Mouse (Mus musculus): ENCODE measurements around the gene Fli1. TPM values are rescaled to one million over a fixed set of nuclear protein-coding genes. Genes with fewer than 3 reads are reported as not detected.

Gene Fli1
- polyA plus RNA-seq, 2 experiments = 10.1 to 22.2 TPM

DNA sequence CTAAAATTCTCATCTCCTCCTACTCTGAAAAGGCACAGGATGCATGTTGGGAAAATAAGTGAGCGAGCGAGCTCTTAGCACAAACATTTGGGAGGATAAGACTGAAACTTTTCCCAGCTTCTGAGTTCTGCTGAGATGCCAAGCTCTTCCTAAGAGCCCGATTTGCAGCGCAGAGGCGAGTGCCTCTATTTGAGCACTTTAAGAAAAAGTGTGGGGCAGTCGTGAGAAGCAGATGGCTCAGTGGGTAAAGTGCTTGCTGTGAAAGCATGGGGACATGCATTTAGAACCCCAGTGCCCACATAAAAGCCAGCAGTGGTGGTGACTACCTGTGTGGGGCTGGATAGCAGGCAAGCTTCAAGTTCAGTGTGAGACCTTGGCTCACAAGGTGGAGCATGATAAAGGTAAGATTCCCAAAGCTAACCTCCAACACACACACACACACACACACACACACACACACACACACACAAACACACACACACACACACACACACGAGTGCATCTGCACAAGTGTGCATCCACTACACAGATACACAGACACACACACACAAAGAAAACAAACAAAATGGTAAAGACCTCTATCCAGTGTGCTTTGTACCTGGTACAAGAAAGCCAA is 37.1 kb downstream of the Fli1 start:
- ATAC-seq (ENCODE audit: low FRiP score, low read depth) = no peak
- Histone ChIP-seq H3K9me3 (ENCODE audit: control insufficient read depth, low read length) (no peaks in the 10 kb centered on the region), H3K9ac (ENCODE audit: low read depth, low read length, severe bottlenecking) (no peak overlapping the region), H3K27ac (replicated peaks; ENCODE audit: low read depth, low read length) (no peak overlapping the region), H3K4me2 (replicated peaks; ENCODE audit: low read depth, low read length, severe bottlenecking) (no peak overlapping the region), H3K36me3 (ENCODE audit: control insufficient read depth, insufficient read depth, low read length) (no peaks in the 10 kb centered on the region; the same call in 1 of the 2 replicates), H3K4me1 (ENCODE audit: control insufficient read depth, insufficient read depth, low read length) (peaks cover 40% of the 10 kb centered on the region), H3K4me3 (replicated peaks; ENCODE audit: low read length) (no peak overlapping the region), H3K27me3 (ENCODE audit: control insufficient read depth, insufficient read depth, low read length) (no peaks in the 10 kb centered on the region)
- no peak for TF ChIP-seq POLR2A (IDR thresholded peaks at IDR 0.05; ENCODE audit: borderline replicate concordance, extremely low read depth, insufficient read depth, insufficient read length)
- DNase-seq (ENCODE audit: low spot score) = no peak
- 87% methylated on average over 7 of the region's 7 CpGs for WGBS

DNA sequence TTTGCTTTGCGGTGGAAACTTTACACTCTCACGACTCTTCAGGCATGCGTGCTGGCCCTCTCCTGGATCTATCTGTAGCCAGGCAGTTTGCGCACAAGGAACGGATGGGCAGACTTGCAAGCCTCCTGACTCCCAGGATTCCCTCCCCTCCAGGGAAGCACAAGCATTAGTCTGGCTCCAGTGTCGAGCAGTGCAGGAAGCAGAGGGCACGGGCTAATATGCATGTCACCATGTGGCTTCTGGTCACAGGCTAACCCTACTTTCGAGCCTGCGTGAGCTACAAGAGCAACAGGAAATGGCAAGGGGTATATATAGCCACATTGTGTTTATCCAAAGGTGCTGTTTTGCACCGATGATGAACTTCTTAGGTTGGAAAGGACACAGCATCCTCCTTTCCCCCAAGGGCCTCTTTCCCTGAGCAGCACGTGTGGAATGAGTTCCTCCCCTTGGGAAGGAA is 38.6 kb downstream of the Fli1 start:
- no peak for DNase-seq (ENCODE audit: low spot score)
- no peak for ATAC-seq (ENCODE audit: low FRiP score, low read depth)
- Histone ChIP-seq H3K4me3 (replicated peaks; ENCODE audit: low read length) (no peak overlapping the region), H3K36me3 (ENCODE audit: control insufficient read depth, insufficient read depth, low read length) (no peaks in the 10 kb centered on the region; the same call in 1 of the 2 replicates), H3K4me2 (replicated peaks; ENCODE audit: low read depth, low read length, severe bottlenecking) (no peak overlapping the region), H3K27me3 (ENCODE audit: control insufficient read depth, insufficient read depth, low read length) (no peaks in the 10 kb centered on the region), H3K9me3 (ENCODE audit: control insufficient read depth, low read length) (no peaks in the 10 kb centered on the region), H3K9ac (ENCODE audit: low read depth, low read length, severe bottlenecking) (no peak overlapping the region), H3K4me1 (ENCODE audit: control insufficient read depth, insufficient read depth, low read length) (peaks cover 35% of the 10 kb centered on the region), H3K27ac (replicated peaks; ENCODE audit: low read depth, low read length) (no peak overlapping the region)
- WGBS = 60% methylated on average over 11 of the region's 11 CpGs
- TF ChIP-seq POLR2A (IDR thresholded peaks at IDR 0.05; ENCODE audit: borderline replicate concordance, extremely low read depth, insufficient read depth, insufficient read length) = no peak

GRCm38 (mm10) chr9:32503423-32503822 is 39.2 kb downstream of the Fli1 start:
- no peak for TF ChIP-seq POLR2A (IDR thresholded peaks at IDR 0.05; ENCODE audit: borderline replicate concordance, extremely low read depth, insufficient read depth, insufficient read length)
- DNase-seq (ENCODE audit: low spot score) (no peak), ATAC-seq (ENCODE audit: low FRiP score, low read depth) (no peak)
- H3K9me3 ChIP-seq (ENCODE audit: control insufficient read depth, low read length) = no peaks in the 10 kb centered on the region
- H3K4me3 ChIP-seq (replicated peaks; ENCODE audit: low read length) = no peak overlapping the region
- no peak overlapping the region for H3K9ac ChIP-seq (ENCODE audit: low read depth, low read length, severe bottlenecking)
- no peaks in the 10 kb centered on the region; the same call in 1 of the 2 replicates for H3K36me3 ChIP-seq (ENCODE audit: control insufficient read depth, insufficient read depth, low read length)
- H3K4me1 ChIP-seq (ENCODE audit: control insufficient read depth, insufficient read depth, low read length) = peaks cover 29% of the 10 kb centered on the region
- H3K27ac ChIP-seq (replicated peaks; ENCODE audit: low read depth, low read length) = no peak overlapping the region
- H3K27me3 ChIP-seq (ENCODE audit: control insufficient read depth, insufficient read depth, low read length) = no peaks in the 10 kb centered on the region
- 48% methylated on average over 4 of the region's 4 CpGs for WGBS
- no peak overlapping the region for H3K4me2 ChIP-seq (replicated peaks; ENCODE audit: low read depth, low read length, severe bottlenecking)

- ATAC-seq (ENCODE audit: low FRiP score, low read depth) = no peak
- Histone ChIP-seq H3K4me2 (replicated peaks; ENCODE audit: low read depth, low read length, severe bottlenecking) (no peak overlapping the region), H3K9me3 (ENCODE audit: control insufficient read depth, low read length) (no peaks in the 10 kb centered on the region), H3K9ac (ENCODE audit: low read depth, low read length, severe bottlenecking) (no peak overlapping the region), H3K4me3 (replicated peaks; ENCODE audit: low read length) (no peak overlapping the region), H3K4me1 (ENCODE audit: control insufficient read depth, insufficient read depth, low read length) (peaks cover 19% of the 10 kb centered on the region), H3K36me3 (ENCODE audit: control insufficient read depth, insufficient read depth, low read length) (no peaks in the 10 kb centered on the region), H3K27ac (replicated peaks; ENCODE audit: low read depth, low read length) (no peak overlapping the region), H3K27me3 (ENCODE audit: control insufficient read depth, insufficient read depth, low read length) (no peaks in the 10 kb centered on the region)
- DNase-seq (ENCODE audit: low spot score) = no peak
- 77% methylated on average over 11 of the region's 11 CpGs for WGBS
- TF ChIP-seq POLR2A (IDR thresholded peaks at IDR 0.05; ENCODE audit: borderline replicate concordance, extremely low read depth, insufficient read depth, insufficient read length) = no peak
These were observed 40.2 kb downstream of the Fli1 start for GRCm38 (mm10) chr9:32502256-32503010.

GRCm38 (mm10) chr9:32500886-32501285 is 41.8 kb downstream of the Fli1 start:
- Histone ChIP-seq H3K27me3 (ENCODE audit: control insufficient read depth, insufficient read depth, low read length) (no peaks in the 10 kb centered on the region), H3K27ac (replicated peaks; ENCODE audit: low read depth, low read length) (no peak overlapping the region), H3K9me3 (ENCODE audit: control insufficient read depth, low read length) (no peaks in the 10 kb centered on the region), H3K4me3 (replicated peaks; ENCODE audit: low read length) (no peak overlapping the region), H3K36me3 (ENCODE audit: control insufficient read depth, insufficient read depth, low read length) (no peaks in the 10 kb centered on the region), H3K4me2 (replicated peaks; ENCODE audit: low read depth, low read length, severe bottlenecking) (no peak overlapping the region), H3K9ac (ENCODE audit: low read depth, low read length, severe bottlenecking) (no peak overlapping the region), H3K4me1 (ENCODE audit: control insufficient read depth, insufficient read depth, low read length) (peaks cover 15% of the 10 kb centered on the region)
- WGBS = 85% methylated on average over 8 of the region's 8 CpGs
- DNase-seq (ENCODE audit: low spot score) (no peak), ATAC-seq (ENCODE audit: low FRiP score, low read depth) (no peak)
- no peak for TF ChIP-seq POLR2A (IDR thresholded peaks at IDR 0.05; ENCODE audit: borderline replicate concordance, extremely low read depth, insufficient read depth, insufficient read length)

Data from limb, embryonic 14.5 days (tissue).